Mouse (Mus musculus) gastrocnemius, postnatal 36 days (tissue): ENCODE data around the gene Sgsm3. TPM values are rescaled to one million over a fixed set of nuclear protein-coding genes. Genes with fewer than 3 reads are reported as not detected.

Source experiments
- DNase-seq, 2 experiments: peaks; one replicate each; pipeline ENCODE4 v3.0.0; 2022
- intact Hi-C: fragments of 180-260 bp; cut with DNase I; formaldehyde crosslinking; loops from one replicate; pipeline ENCODE4 v1.15.1; 2025
- microRNA-seq, 2 experiments: library from miRNA; unstranded; fragments of <30 nt; microRNA quantifications; one replicate each; pipeline ENCODE4 v1.2.0; 2021
- total RNA-seq, 2 experiments: library from RNA; stranded (reverse); gene quantifications; 2 replicates each; pipeline ENCODE4 v1.2.3; 2021

Gene Sgsm3
- total RNA-seq, 2 experiments from 2014 or later: 11.8 to 17.8 TPM

DNA sequence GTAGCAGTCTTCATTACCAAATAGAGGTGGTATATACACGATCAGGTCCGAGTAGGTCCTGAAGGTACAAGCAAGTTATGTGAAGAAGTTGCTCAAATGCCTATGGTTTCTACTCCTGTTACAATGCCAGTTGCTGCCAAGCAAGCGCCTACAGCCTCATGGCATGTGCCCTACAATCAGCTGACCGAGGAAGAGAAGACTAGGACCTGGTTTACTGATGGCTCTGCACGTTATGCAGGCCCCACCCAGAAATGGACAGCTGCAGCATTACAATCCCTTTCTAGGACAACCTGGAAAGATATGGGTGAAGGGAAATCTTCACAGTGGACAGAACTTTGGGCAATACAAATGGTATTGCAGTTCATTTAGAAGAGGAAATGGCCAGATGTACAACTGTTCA is 74.9 kb downstream of the Sgsm3 start:
- no peak for DNase-seq
- intact Hi-C loops: no loop called here

DNA sequence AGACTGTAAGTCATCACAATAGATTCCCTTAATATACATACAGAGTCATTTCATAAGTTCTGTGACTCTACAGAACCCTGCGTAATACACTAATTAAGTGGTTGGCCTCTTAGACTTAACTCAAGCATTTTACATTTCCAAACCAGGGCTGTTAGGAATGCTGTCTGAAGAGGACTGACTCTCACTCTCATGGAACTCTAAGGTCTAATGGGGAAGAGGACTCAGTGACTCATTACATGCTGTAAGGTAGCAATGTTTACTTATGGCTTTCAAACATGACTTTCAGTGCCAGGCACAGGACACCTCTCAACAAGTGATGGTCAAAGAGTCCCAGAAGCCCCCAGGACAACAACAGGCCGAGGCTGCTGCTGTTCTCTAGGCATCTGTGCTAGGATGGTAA is 77.9 kb downstream of the Sgsm3 start:
- no peak for DNase-seq
- intact Hi-C loops: no loop called here

DNA sequence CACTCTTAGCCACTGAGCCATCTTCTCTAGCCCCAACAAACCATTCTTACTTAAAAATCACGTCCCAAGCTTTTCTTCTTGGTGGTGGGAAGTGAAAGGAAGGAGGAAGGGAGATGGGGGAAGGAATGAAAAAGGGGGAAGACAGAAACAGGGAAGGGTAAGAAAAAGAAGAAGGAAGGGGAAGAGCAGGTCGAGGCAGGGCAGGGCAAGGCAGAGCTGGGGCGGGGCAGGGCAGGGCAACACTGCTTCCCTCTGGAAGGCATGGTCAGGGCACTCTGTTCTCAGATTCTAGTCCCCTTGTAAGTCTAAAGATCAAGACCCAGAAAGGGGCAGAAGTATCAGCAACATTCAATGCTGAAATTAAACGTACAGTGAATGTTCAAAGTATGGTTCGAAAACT is 80.2 kb downstream of the Sgsm3 start:
- intact Hi-C loops: no loop called here
- DNase-seq: no peak

DNA sequence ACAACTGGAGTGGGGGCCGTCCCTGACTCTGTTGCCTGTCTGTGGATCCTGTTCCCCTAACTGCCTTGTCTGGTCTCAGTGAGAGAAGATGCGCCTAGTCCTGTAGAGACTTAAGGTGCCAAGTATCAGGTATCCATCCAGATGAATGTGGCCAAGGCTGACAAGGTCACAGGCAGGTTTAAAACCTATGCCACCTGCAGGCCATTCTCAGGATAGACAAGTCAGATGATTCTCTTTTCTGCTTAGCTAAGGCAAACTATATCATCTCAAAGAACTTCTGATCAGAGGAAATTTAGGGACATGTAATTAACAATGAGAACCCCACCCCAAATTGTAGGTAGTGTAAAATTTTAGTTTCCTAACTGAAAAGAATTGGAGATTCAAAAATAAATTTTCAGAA is 83.4 kb downstream of the Sgsm3 start:
- intact Hi-C loops: no loop called here
- no peak for DNase-seq

Small RNA genes within 50 kb of the gene (microRNA-seq; reads per million reads assigned to microRNA genes)
- gene Mir5113: 10.7 to 24.5 reads per million in 2 experiments

Other genes with a start within 250 kb of the Sgsm3 start
- 100 to 1,000 TPM; 170 to 198 TPM for gene Adsl, start 29.3 kb upstream of the Sgsm3 start, total RNA-seq
- gene Mrtfa, start 213.0 kb downstream of the Sgsm3 start, total RNA-seq: 10 to 100 TPM; 17.6 to 21.5 TPM